Mouse (Mus musculus): ENCODE results near the gene Fzr1.

The Fzr1 gene

GRCm38 (mm10) chr10:81378553-81379182, 352 bp upstream of the Fzr1 start:
- peak; percentile 100 for DNase-seq

- DNase-seq = no peak
Measured at GRCm38 (mm10) chr10:81377362-81377664, 1.0 kb downstream of the Fzr1 start.

- peak; percentile 94 for DNase-seq
Measured at GRCm38 (mm10) chr10:81376561-81377361, 1.6 kb downstream of the Fzr1 start.

GRCm38 (mm10) chr10:81375322-81375721, 3.0 kb downstream of the Fzr1 start:
- DNase-seq = no peak

- DNase-seq = no peak
Measured at GRCm38 (mm10) chr10:81367207-81367495, 11.2 kb downstream of the Fzr1 start.

GRCm38 (mm10) chr10:81366477-81367206, 11.7 kb downstream of the Fzr1 start:
- DNase-seq = no peak

GRCm38 (mm10) chr10:81365672-81366476, 12.4 kb downstream of the Fzr1 start, which contains the start of gene 4930404N11Rik:
TSS of gene 4930404N11Rik (minus strand) at chr10:81365816.
- no peak for DNase-seq

GRCm38 (mm10) chr10:81365073-81365472, 13.2 kb downstream of the Fzr1 start:
- DNase-seq = peak; percentile 96

GRCm38 (mm10) chr10:81364666-81365065, 13.7 kb downstream of the Fzr1 start:
- DNase-seq = peak; percentile 96

- peak; percentile 96 for DNase-seq
Measured at GRCm38 (mm10) chr10:81363436-81364346, 14.6 kb downstream of the Fzr1 start.

- DNase-seq = no peak
Measured at GRCm38 (mm10) chr10:81362336-81362949, 15.9 kb downstream of the Fzr1 start.

GRCm38 (mm10) chr10:81360721-81361120, 17.6 kb downstream of the Fzr1 start:
- DNase-seq = no peak

GRCm38 (mm10) chr10:81358841-81359240, 19.5 kb downstream of the Fzr1 start:
- DNase-seq = no peak

GRCm38 (mm10) chr10:81358209-81358608, 20.1 kb downstream of the Fzr1 start:
- DNase-seq = peak; percentile 94

GRCm38 (mm10) chr10:81356991-81357844, 21.1 kb downstream of the Fzr1 start, which contains the start of gene Mfsd12:
TSS of gene Mfsd12 (plus strand) at chr10:81357491.
- DNase-seq = peak; percentile 99

- DNase-seq = peak; percentile 96
Measured at GRCm38 (mm10) chr10:81356352-81356990, 21.8 kb downstream of the Fzr1 start.

GRCm38 (mm10) chr10:81355533-81355932, 22.8 kb downstream of the Fzr1 start:
- no peak for DNase-seq

GRCm38 (mm10) chr10:81354738-81355477, 23.4 kb downstream of the Fzr1 start:
- peak; percentile 92 for DNase-seq

GRCm38 (mm10) chr10:81351678-81352291, 26.5 kb downstream of the Fzr1 start:
- DNase-seq = peak; percentile 93

Data from heart, adult 11 months (tissue).